Mouse (Mus musculus): Measurements from ENCODE around the gene Zbtb38.
A peak's percentile ranks its signal among the peaks of the same experiment; 100 is the strongest.

Zbtb38 gene

DNA sequence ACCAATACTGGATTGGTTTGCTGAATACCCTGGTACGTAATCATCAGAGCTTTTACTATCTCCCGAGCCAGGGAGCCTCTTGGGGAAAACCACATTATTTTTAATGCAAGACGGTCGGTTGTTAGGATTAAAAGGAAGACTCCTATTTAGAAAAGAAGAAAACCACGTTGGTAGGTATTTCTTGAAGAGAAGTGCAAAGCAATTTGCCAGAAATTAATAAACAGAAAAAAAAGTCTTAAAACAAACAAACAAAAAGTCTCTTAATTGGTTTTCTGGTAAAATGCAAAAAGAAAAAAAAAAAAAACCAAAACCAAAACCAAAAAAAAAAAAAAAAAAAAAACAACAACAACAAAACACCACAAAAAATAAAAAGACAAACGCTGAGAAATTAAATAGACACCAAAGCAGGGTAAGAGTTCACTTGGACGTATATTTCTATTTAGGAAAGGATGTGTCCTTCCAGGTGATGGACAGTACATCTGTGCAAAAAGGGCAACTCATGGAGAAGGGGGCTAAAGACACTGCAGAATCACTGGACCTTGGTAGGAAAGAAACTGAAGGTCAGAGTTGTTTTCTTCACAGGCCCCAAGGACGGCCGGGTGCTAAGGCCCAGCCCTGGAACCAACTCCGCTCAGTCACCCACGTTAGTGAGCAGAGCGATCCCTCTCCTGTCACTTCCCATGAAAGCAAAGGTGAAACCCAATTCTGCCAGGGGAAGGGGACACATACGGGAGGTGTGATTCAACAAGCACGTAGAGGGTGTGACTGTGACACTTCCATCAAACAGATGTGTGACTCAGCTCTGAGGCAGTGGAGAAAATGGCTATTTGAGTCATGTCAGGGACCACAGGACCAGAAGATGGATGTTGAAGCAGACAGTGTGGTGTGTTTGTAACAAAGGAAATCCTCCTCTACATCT, 38.9 kb downstream of the Zbtb38 start:
- DNase-seq: no peak

GRCm38 (mm10) chr9:96712758-96713471, 39.7 kb downstream of the Zbtb38 start:
- DNase-seq: peak; percentile 83

DNA sequence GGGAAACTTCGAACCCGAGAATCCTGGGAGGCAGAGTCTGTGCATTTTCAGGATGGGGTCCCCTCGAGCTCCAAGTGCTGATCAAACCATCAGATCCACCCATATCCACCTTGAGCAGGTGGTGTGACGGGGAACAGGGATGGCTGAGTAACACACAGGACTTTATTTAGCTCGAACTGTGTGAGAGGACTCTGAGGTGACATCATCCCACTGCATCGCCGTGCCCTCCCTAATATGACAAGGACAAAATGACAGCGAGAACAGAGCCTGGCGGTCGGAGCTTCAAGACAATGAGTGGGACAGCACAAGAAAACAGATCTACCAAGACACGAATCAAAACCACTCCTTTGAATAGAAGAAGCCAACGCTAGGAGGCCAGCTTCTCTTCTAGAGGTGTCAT, 40.6 kb downstream of the Zbtb38 start:
- DNase-seq: no peak

DNA sequence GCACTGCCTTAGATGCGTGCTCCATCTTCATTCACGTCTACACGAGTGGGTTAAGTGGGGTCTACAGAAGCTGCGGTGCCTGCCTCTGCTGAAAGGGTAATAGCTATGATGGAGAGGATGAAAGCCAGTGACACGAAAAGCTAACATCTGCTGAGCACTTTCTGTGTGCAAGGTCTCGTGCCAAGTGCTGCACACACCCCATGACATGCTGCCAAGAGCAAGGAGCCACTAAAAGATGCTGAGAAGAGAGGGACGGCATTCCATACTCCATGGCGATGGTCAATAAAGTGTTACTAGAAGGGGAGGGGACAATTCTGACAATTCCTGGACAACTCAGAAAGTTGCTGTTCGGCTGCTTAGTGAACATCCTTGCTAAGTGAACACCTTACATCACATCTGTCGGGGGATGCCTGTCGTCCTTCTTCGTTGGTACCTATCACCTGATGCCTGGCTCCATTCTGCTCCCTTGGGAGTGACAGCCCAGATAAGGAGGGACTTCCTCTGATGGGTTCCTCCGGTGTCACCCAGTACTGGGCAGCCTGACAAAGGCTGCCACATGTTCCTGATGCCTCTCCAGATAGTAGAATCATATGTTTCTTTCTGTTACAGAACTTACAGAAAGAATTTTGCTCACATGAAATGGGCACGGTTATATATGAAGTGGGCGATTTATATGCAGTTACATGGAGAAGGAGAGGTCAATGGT, 42.2 kb downstream of the Zbtb38 start:
- DNase-seq: no peak

DNA sequence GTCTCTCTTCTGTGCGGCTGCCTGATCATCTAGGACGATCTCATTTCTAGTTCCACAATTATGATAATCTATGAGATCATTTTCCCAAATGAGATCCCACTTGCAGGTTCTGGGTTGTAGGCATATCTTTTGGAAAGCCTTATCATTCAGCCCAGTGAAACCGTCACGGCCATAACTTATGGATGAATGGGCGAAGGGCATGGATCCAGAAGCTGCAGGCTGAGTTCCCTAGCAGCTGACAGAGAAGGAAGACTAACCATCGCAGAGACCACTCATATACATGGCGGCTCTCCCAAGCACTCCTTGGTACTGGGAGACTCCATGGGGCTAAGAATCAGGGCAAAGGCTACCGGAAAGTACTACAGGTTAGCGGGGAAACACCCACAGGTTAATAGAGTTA, 43.7 kb downstream of the Zbtb38 start:
- no peak for DNase-seq

GRCm38 (mm10) chr9:96707964-96708363, 44.7 kb downstream of the Zbtb38 start:
- no peak for DNase-seq

DNA sequence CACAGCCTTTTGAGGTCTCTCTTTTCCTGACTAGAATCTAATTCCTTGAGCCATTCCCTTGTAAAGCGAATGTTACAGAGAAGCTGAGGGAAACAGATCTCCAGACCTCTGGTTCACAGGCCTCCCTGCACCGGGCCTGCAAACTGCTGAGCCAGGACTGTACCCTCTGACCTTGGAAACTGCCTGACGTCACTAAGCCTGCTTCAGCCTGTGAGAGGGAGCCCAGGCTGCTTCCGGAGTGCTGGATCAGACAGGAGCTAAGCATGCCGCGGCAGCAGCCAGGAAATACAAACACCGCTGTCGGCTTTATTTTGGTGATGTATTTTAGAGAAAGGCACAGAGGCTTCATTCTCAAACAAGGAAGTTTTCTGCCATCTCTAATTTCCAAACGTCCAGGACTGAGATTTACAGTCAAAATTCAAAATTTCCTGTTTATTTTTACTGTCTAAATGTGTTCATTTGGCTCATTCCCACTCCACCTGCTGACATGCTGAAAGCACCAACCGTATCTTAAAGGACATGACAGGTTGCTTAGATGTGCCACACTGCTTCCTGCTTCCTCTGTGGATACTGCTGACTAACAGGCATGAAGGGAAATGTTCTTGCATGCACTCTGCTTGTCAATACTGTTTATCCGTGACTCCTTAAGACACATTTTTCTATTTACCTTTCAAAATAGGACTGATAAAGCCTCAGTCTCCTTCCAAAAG, 46.9 kb downstream of the Zbtb38 start:
- peak; percentile 88 for DNase-seq

- no peak for DNase-seq
These were observed 47.7 kb downstream of the Zbtb38 start for GRCm38 (mm10) chr9:96704935-96705334.

- DNase-seq: peak; percentile 64
These were observed 50.7 kb downstream of the Zbtb38 start for GRCm38 (mm10) chr9:96701891-96702290.

GRCm38 (mm10) chr9:96699276-96700035, 53.2 kb downstream of the Zbtb38 start:
- DNase-seq: no peak

DNA sequence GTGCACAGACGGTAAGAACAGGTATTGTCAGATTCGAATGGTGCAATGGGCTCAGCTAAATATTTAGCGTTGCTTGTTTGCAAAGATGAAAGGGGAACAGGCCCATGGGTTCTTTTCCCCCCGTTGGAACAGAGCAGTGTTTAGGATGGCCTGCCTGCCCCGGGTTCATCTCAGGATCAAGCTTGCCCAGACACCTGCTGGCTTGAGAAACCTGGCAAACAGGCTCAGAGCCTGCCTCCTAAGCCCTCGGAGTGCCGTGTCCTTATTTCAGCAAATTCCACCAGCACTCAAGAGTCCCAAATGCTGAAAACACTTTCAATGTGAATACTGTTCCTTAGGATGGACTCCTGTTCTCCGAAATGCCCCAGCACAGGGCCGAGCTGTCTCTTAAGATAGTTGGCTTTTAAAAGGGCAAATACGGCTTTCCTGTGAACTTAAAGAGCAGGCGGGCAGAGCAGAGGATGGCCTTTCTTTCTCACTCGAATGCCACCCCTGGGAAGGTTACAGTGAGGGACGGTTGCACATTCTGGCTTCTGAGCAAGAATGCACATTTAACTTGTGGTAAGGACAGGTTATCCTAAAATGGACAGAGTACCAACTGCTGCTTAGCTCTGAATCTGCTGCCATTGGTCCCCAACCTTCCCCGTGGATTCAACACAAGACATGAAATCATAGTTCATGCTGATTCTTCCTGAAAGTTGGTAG, 55.7 kb downstream of the Zbtb38 start:
- DNase-seq: no peak

GRCm38 (mm10) chr9:96696141-96696561, 56.5 kb downstream of the Zbtb38 start:
- DNase-seq: no peak

DNA sequence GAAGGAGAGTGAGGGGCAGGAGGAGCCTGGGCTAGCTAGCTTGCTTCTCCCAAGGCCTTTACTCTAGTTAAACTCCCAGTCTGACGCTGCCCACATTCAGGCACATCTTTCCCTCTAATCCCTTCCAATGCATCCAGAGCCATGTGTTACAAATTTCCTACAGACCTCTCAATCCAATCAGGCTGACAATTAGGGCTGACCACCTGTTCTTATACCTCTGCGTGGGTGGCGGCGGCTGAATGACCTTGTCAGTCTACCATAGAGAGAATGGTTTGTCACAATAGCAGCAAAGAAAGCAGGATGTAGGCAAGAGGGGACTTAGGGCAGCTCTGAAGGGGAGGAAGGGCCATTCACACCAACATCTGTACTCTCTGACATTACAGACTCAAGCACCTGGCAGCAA, 62.2 kb downstream of the Zbtb38 start:
- no peak for DNase-seq

DNA sequence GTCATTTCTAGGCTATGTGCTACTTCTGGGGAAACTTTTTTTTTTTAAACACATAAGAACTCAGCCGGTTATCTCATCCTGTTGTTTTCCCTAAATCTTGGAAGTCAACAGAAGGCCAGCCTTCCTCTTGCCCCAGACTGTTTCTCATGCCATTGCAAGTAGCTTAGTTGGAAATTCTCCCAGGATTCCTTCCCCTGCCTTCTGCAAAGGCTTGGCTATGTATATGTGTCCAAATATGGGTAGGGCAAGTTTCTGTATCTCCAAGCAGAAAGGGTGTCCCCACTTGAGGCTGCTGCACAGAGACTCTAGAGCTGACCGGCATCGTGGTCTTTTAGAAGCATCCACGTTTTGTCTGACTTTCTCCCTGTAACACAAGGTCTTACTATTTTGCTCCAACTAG, 63.6 kb downstream of the Zbtb38 start:
- no peak for DNase-seq

DNA sequence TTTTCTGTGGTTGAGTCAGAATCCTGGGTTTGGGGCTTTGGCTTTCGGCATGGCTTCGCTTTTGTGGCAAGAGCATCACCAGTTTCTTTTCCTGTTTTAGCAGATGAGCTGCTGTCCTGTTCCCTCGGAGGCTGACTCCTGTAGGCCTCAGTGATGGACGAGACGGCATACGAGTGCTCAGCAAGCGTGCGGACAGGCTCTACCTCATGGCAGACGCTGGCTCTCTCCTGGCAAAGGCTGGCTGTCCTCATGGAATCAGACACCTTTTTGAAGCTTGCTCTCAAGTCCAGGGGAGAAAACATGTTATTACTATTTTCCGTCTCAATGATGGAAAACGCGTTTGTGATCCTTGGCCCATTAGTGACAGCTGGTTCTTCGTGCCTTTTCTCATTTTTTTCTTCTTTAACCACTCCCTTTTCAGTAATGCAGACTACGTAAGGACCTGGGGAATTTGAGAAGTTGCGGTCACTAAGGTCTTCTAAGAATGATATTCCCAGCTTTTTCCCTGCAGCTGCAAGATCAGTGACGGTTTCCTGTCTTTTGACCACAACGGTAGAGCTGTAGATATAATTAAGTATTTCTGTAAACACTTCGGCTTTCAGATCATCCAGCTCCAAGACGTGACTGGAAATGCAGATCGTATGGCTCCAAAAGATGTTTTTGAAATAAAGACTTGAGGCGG, 64.3 kb downstream of the Zbtb38 start:
- DNase-seq: no peak

DNA sequence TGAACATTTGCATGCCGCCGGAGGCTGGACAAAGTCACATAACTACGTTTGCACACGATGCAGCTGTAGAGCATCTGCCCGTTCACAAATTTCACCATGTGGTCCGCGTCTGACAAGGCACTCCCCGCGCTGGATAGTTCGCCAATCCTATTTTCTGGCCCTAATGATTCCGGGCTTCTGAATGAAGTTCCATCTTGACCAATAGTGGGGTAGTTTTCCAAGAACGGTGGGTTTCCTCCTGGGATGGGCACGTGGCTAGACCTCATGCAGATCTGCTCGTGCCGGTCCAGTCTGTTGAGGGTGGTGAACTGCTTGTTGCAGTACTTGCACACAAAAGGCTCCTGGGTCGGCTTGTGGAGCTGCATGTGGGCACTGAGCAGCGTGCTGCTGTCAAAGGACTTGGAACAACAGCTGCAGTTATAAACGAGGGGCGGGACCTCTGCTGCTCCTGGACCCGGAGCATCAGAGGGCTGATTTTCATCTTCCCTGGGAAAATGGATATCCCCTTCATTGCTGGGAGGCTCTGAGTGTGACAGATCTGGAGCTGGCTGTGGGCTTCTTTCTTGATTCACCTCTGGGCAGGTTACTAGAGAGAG, 64.9 kb downstream of the Zbtb38 start:
- DNase-seq: no peak

DNA sequence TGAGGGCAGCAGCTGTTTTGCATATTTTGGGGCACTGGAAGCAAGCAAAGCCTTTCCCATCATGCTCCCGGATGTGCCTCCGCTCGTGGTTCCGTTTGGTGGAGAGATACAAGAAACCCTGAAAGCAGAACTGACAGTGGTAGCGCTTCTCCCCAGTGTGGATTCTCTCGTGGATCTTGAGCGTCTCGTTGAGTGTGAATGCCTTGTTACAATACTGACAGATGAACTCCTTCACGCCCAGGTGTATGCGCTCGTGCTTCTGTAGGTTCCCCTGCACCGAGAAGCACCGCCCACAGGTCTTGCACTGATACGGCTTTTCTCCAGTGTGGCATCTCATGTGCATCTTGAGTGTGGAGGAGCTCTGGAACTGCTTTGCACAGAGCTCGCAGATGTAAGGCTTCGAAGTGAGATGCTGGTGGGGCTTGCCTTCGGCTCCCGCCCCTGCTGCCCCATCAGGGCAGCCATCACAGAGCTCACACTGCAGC, 67.0 kb downstream of the Zbtb38 start:
- DNase-seq: no peak

DNA sequence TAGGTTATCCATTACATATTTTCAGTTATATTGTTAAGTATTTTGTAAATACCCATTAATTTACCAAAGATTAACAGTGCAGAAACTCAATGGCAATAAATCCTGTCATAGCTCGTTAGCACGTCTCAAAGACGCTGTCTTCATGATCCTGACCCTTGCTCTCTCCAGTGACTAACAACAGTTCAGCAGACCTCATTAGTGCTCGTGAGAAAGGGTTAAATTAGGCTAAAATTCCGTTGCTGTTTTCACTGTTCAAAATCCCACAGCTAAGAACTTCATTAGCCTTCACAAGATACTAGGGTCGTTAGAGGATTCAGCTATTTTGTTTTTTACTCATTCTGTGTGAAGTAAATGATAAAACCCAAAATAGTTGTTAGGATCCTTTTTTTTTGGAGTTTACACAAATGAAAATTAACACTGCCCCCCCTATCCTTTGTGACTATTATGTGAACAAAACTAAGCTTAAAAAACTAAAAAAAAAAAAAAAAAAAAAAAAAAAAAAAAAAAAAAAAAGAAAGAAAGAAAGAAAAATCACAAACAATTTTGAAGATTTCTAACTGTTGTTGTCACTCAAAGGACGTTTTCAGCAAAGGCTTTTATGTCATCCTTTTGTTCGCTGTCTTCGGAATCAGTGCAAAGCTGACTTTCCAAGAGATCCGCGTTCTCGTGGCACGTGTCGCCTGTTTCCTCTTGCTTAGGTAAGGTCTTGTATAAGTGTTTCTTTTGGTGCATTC, 67.6 kb downstream of the Zbtb38 start:
- no peak for DNase-seq

- DNase-seq: no peak
These were observed 68.4 kb downstream of the Zbtb38 start for GRCm38 (mm10) chr9:96684165-96684792.

Data from lung, postnatal 36 days (tissue).